Mouse (Mus musculus) ovary, adult 18-20 months (tissue): ENCODE data around the gene Gm20458.
A peak's percentile ranks its signal among the peaks of the same experiment; 100 is the strongest.

Experiments
- DNase-seq: peaks from one replicate; pipeline ENCODE4 v3.0.0; 2022; ENCODE audit warnings: low spot score, mixed read lengths

Gm20458 gene

DNA sequence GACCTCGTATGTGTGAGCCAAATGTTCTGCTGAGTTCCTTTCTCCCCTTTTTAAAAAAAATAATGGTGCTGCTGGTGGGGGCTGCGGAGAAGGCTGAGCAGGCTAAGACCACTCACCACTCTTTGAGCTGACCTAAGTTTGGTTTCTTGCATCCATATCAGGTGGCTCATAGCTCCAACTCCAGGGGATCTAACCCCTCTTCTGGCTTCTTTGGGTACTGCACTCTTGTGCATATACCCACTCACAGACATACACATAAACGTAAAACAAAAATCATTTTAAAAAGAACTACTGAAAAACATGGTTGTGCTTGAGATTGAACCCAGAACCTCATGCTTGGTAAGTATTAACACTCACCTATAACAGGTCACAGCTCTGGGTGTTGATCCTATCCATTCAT is 44.2 kb downstream of the Gm20458 start:
- no peak for DNase-seq

DNA sequence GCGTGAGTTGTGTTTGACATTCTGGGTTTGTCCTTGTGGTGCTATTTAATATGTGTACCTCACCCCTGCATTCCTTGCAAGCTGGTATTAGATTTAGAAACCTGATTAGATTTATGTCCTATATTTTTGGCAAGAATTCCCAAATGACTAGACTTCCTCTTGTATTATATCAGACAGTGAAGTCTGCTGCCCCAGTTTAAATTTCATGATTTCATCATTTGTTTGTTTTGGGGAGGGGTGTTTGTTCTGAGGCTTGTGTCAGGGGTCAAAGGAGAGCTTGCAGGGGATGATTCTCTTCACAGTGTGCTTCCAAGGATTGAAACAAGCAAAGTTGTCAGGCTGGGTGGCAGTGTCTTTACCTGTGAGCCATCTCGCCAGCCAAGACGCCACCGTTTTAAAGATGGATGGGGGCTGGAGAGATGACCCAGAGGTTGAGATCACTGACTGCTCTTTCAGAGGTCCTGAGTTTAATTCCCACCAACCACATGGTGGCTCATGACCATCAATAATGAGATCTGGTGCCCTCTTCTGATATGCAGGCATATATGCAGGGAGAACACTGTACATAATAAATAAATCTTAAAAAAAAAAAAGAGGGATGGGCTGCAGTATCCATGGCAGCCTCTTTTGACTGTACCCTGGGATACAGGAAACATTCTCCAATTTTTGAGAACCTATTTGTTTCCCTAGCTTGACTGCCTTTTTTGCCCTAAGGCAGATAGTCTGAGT is 45.0 kb downstream of the Gm20458 start:
- DNase-seq, result no peak

DNA sequence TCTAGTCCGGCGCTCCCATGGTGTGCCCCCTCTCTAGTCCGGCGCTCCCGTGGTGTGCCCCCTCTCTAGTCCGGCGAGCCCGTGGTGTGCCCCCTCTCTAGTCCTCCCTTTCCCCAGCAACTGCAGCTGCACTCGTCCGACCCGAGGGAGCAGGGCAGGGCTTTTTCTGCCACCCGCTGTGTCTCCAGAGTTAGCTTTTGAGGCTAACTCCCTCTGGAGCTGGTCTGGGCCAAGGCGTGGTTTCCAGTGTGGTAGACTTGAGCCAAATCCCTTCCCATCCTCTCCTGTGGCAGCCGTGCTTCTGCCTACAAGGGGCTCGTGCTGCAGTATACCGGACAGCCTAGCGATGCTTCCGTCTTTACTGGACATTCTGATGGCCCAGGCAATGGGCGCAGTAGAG is 47.0 kb downstream of the Gm20458 start:
- DNase-seq, result no peak

DNA sequence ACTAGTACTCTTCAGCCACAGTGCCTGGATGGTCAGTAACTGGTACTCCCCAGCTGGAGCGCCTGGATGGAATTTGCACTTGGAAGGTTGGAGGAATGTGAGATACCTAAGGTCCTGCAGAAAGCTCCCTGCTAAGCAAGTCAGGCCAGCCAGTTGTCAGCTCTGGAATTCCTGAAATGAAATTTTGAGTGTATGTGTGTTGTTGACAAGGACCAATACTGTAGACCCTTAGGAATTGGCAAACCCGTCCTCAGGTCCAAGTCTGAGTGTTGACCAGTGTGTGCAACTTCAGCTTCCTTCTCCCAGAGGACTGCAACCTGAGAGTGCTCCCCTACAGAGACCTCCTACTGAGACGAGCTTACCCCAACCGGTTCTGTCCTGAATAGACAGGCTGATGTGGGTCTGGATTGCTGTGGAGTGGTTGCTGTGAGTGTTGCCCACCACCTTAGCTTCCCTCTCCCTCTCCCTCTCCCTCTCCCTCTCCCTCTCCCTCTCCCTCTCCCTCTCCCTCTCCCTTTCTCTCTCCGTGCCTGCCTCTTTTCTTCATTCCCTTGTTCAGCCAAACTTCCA is 49.9 kb downstream of the Gm20458 start:
- DNase-seq, result no peak

DNA sequence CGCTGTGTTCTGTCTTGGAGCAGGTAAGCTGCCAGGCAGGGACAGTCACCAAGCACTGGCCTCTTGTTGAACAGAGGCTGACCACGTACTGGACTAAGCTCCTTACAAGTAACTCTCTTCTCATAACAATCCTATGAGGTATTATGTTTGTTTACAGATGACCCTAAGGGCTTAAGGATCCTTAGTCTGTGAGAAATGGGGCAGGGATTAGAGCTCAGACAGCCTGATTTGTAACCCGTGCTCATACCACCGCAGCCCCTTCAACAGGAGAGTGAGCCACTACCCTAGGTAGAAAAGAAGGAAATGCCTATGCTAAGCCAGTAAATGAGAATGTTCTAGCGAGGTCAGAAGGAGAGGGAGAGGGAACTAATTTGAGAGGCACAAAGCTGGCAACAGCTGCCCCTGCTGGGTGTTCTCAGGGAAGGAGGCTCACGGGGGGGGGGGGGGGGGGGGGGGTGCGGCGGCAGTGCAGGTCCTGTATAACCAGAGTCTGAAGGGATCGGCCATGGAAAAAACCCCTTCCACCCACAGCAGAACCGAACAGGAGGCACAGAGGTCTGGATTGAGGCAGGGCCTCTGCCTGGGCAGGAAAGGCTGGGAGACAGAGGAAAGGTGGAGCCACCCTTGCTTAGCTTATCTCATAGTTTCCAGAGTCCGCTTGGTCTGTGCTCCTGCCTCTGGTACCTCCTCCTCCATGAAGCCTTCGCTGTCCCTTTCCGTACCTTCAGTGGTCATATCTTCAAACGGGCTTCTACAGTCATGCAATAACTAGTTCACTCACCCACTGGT is 51.5 kb downstream of the Gm20458 start:
- DNase-seq, result no peak

DNA sequence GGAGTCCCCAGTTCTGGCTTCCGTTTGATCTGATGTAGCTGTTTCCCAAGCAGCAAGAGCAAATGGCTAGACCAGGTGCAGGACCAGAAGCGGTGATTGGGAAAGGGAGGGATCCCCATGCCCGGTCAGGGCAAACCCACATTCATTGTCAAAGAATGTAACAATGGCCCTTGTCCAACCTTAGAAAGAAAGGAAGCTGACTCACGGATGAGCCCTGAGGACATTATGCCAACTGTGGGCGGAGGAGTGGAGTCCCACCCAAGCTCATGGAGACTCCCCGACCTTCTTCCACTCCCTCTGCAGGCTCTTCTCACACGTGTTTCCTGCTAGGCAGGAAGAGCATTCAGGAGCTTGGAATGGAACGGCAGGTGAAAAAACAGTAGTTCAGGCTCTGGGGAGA is 52.6 kb downstream of the Gm20458 start:
- peak; percentile 33 for DNase-seq

DNA sequence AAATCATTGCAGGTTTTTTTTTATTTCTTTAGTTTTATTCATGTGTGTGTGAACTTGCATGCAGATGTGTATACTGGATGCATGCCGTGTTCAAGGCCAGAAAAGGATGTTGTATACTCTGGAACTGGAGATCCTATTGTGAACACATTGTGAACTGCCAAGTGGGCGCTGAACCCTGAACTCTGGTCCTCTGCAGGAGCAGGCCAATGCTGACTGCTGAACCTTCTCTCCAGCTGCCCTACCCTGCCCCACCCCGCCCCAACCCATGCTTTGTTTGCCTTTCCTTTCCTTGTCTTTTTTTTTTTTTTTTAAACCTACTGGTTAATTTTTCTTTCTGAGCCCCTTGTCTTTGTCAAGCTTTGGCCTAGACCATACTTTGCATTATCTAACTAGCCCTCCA is 54.1 kb downstream of the Gm20458 start:
- DNase-seq, result no peak

DNA sequence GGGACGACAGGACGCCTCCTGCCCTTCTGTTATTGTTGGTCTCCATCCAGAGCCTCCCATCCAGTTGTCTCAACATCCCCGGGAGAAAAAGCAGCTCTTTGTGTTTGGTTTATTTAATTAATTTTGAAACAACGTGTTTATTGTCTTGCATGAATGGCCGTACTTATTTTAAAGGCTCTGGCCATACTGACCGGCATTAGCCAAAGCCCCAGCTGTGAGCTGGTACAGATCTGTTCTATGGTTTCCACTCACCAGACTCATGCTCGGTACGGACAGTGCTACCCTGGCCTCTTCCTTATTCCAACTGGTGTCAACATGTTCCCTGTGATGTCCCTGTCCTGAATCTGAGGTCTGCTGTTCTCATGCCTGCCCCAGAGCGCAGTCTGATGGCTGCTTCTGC is 55.1 kb downstream of the Gm20458 start:
- no peak for DNase-seq

DNA sequence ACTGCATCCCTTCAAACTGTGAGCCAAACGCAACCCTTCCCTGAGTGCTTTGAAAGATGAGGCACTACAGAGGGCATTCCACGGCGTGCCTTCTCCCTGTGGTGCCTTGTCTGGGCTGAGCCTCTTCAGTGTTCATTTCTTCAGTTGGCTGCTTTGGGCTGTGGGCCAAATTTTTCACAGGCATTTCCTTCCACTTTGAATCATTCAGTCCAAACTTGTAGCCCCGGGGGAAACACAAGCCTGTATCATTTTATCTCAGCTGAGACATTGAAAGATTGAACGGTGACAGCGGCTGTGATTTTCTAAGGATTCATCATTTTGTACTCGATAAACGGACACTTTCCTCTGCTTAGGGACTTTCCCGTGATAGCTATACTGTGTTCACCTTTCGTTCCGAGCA is 55.8 kb downstream of the Gm20458 start:
- no peak for DNase-seq

DNA sequence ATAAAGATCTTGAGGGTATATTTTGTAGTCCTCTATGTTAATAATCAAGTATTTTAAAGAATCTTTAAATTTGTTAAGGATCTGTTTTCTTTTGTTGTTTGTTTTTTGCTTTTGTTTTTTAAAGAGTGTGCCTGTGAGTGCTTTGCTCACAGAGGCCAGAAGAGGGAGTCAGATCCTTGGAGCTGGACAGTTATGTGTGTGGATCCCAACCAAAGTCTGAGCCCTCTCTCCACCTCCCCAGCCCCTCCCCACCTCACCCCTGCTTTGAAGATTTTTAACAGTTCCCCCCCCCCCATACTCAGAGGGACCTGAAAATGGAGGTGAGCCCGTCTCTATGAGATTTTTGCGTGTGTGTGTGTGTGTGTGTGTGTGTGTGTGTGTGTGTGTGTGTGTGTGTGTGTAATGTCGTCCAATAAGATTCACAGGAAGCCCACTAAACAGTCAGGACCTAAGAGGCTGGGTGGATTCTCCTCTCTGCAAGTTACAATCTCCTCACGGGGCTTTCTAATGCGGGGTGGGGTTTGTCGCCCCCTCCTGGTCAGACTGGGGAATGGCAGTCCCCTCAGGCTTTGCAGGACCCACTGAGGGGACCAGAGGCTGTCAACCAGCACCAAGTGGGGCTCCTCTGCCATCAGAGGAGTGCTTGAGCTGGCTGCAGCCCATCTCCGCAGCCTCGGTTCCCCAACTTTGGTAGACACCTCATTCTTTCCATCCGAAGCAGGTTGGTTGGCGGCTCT is 56.9 kb downstream of the Gm20458 start:
- no peak for DNase-seq

DNA sequence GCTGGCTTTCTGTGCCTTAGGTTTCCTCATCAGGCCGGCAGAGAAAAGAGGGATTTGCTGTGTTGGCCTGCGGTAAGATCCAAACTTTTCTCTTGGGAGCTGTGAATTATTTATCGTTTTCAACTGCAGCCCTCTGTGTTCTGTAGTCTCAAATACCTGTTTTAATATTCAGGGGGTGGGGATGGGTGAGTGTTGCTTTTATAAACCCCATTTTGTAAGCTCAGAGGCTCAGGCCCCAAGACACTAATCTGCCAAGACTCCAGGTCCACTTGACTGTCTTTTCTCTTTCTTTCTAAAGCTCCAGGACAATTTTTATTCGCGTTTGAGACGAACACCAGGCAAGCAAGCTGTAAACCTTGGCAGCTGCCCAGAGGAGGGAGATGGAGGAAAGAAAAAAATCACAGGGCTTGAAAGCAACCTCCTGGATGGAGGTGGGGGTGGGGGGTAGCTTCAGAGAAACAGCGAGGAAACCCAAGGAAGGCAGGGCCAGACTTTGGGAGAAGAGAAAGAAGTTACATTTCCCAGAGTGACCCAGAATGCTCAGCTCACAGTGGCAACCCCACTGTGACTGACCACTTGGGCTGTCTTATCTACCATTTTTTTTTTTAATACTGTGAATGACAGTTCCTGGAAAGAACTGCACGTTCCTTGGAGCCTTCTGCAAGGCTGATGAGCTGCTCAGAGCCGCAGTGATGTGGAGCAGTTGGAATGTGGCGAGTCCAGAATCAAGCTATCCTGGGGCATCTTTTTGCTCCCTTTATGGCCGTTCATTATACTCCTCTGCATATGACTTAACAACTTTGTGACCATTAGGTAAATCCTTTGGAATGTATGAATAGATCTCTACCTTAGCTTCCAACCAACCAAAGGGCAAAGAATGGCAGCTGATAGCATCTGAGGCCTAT is 57.8 kb downstream of the Gm20458 start:
- DNase-seq, result no peak

DNA sequence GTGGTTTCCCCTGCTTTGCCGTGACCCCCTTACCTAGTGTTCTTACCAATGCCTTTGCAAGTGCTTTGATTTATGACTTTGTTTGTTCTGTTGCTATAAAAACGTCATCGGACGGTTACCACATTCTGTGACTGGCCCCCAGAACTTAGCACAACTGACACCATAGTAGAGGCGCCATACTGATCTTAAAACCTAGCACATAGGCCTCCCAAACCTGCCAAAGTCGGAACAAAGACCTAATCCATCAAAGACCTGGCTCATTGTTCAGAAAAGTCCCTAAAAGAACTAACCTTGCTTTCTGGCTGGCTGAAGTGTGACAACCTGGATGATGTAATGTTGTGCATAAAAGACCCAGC is 58.4 kb downstream of the Gm20458 start:
- DNase-seq, result no peak

DNA sequence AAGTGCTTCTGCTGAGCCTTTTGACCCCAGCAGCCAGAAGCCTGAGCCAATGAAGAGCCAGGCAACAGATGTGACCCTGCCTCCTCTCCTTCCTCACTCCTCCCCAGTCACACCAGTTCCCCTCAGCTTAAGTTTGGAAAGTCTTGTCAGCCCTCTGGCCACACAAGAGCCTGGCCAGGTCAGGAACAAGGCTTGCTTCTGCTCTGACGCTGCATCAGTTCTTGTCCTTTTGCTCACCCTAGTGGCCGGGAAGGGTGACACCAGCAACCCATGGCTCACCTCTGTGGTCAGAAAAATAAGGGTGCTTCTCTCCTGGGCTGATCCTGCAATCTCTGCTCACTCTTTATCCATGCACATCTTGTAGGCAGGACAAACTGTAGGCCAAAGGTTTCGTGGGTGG is 60.0 kb downstream of the Gm20458 start:
- DNase-seq, result no peak

DNA sequence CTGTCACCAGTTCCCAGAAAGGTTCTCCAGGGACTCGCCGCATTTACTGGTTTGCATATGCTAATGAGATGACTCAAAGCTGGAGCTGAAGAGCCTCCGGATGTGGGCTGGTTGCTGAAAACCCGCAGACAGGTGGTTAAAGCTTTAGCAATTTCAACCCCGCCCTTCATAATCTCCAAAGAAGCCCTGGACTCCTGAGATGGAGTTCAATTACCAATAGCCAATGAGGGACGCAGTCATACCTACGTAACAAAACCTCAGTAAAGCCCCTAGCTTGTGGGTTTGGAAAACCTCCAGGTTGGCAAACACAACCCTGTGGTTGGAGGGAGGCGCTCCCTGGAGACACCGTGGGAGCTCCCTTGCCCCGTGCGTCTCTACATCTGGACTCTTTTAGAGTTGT is 61.1 kb downstream of the Gm20458 start:
- no peak for DNase-seq

DNA sequence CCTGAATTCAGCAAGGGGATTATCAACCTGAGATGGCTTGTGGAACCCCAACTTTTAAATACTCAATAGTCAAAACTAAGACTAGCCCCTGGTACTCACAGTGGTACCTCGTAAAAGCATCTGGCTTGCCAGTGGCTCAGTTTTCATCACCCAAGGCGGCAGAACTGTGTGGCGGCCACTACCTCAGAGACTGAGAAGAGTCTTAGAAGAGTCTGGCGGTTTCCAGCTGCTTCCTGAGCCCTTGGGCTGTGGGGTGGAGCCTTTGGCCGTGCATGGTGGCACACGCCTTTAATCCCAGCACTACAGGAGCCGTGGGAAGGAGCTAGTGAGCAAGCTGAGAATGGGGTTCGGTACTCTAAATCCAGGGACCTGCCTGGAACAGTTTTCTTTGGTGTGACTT is 61.5 kb downstream of the Gm20458 start:
- DNase-seq, result no peak

DNA sequence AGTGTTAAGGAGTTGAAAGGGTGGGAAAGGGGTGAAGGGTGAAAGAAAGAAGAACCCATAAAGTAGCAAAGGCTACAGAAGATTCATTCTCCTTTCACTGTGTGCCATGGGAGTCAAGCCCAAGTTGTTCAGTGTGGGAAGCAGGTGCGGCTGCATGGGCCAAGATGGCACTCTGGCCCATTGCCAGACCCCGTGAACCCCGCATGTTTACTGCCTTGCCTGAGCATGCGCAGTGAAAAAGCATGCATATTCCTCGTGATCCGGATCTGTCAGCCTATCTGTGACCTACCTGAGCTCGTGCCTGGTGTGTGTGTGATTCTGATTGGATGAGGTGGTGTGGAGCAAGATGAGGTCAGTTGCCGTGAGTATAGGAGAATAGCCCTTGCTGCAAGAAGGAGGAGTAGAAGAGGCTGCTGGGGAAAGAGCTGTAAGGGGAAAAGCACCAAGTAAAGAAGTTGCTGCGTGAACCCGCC is 62.6 kb downstream of the Gm20458 start:
- no peak for DNase-seq

DNA sequence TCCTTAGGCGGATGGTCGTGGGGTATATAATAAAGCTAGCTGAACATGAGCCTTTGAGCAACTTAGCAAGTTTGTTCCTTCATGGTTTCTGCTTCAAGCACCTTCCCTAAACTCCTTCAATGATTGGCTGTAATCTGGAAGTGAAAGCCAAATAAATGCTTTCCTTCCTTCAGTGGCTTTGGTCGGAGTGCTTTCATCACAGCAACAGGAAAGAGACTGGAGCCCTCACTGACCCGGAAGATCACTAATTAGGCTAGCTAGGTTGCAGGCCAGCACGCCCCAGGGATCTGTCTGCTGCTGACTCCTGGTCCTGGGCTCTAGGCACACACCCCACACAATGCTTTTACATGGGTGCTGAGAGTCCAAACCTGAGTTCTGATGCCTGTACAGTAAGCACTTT is 67.8 kb downstream of the Gm20458 start:
- no peak for DNase-seq

DNA sequence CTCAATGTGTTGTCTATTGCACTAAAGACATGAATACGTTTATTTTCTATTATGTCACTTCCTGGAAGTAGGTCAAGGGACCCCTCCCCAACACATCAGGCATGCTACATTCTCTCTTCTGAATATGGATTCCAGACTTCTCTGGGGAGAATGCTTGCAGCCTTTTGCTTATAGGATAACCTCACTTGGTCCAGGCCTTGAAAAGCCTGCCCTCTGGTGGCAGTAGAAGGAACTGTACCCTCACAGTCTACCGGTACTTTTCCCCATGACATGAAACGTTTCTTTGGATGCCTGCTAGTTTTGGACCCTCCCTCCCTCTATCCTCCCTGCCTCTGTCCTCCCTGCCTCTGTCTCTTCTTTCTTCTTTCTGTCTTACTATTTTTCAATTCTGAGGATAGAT is 70.4 kb downstream of the Gm20458 start:
- no peak for DNase-seq

DNA sequence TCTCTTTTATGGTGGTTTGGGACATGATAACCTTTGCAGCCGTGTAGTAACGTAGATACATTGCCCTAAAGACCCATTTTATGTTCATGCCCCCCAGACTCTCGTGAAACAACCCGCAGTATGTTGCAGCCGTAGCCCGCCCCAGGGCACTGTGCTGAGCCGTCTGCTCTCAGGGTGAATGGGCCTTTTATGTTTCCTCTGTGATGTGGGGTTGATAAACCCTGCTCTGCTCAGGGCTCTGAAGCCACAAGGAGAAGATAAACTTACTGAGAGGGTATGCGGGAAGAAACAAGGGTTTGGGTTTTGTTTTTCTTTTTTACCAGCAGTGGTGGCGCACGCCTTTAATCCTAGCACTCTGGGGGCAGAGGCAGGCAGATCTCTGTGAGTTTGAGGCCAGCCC is 73.5 kb downstream of the Gm20458 start:
- DNase-seq, result no peak

DNA sequence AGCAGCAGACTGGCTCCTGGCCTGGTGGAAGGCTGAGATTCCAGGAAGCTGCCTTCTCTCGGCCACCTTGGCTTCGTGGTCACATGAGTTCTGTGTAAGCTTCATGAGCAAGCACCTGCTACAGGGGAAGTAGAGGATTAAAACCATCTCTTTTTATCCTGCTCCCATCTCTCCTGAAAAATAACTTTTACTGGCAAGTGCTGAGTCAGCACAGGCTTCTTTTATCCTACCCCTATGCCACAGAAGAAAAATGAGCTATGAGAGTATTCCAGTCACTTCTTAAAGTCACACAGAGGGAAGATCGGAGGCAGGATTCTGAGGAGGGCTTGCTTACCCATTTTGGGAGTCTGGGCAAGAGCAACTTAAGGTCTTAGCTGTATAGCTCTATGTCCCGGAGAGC is 76.2 kb downstream of the Gm20458 start:
- no peak for DNase-seq
